Mouse (Mus musculus): Measurements from ENCODE around the gene Nfyc.

DNA sequence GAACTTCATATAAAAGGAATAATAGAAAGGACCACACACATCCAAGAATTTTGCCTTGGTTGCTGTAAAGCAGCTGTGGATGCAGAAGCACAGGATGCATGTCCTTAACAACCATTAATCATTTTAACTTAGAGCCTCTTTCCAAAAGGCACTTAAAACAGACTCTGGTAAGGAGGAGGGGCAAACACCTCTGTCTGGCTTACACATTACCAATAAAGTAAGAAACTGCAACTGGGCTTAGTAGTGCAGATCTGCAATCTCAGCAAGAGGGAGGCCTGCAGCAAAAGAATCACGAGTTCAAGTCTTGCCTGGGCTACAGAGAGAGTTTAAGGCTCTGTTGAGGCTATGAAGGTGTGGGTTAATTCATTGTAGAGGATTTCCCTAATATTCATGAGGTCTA, 35.7 kb downstream of the Nfyc start:
- no peak for TF ChIP-seq CTCF (IDR thresholded peaks at IDR 0.05; ENCODE audit: control insufficient read depth, insufficient read depth, insufficient read length)
- TF ChIP-seq MAX (IDR thresholded peaks at IDR 0.05) = no peak
- no peak for TF ChIP-seq USF1 (IDR thresholded peaks at IDR 0.05; ENCODE audit: low read depth)
- no peak for TF ChIP-seq CEBPB (IDR thresholded peaks at IDR 0.05; ENCODE audit: low read depth)
- no peak for TF ChIP-seq MYOG (IDR thresholded peaks at IDR 0.05; ENCODE audit: control insufficient read depth, extremely low read depth, insufficient read length)
- TF ChIP-seq FOSL1 (IDR thresholded peaks at IDR 0.05; ENCODE audit: insufficient read depth, low read length, poor library complexity, severe bottlenecking) = no peak
